Mouse (Mus musculus) E14TG2a.4 (cell line): ENCODE measurements around the gene Bpgm.

Experiments
- H3K27me3 ChIP-seq: 2 replicates; pipeline ENCODE4 v1.6.1; 2014; ENCODE audit warnings: low read length, control low read depth; ENCODE audit not compliant: insufficient read depth
- H3K36me3 ChIP-seq: 2 replicates; pipeline ENCODE4 v1.6.1; 2014; ENCODE audit warnings: low read length, control low read depth; ENCODE audit not compliant: insufficient read depth
- H3K4me1 ChIP-seq: replicated peaks from 2 replicates; pipeline ENCODE4 v1.6.1; 2014; ENCODE audit warnings: low read depth, low read length, control low read depth
- H3K4me3 ChIP-seq: replicated peaks from 2 replicates; pipeline ENCODE4 v1.5.1; 2014; ENCODE audit warnings: mild to moderate bottlenecking, low read length
- H3K9me3 ChIP-seq: 2 replicates; pipeline ENCODE4 v1.6.1; 2014; ENCODE audit warnings: low read length, control low read depth
- CTCF ChIP-seq: conservative IDR thresholded peaks from 2 replicates; pipeline ENCODE4 v1.5.1; 2014; ENCODE audit warnings: low read length
- NANOG ChIP-seq: IDR thresholded peaks from 2 replicates; pipeline ENCODE4 v1.6.1; 2014; ENCODE audit warnings: borderline replicate concordance, low read length, mixed read lengths
- POU5F1 ChIP-seq: IDR thresholded peaks from 2 replicates; pipeline ENCODE4 v1.6.1; 2014; ENCODE audit warnings: low read length, borderline replicate concordance

Gene Bpgm

DNA sequence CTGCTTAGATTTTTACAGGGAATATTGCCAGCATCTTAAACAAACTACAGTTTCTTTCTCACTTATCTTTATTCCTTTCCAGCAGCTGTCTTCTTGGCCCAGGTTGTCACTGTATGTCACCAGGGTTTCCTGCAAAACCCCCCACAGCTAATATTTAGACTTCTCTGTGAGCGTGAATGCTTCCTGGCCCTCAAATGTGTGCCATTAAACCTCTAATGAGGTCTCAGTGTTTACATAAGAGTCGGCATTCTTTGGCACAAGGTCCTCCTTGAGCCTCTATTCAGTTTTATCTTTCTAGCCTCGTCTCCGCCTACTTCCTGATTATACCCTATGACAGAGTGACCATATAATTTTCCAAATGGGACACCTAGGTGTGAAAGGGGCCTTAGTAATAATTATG, 4.7 kb downstream of the Bpgm start:
- Histone ChIP-seq H3K4me3 (no peak overlapping the region), H3K4me1 (peaks cover 14% of the 10 kb centered on the region), H3K27me3 (no peaks in the 10 kb centered on the region), H3K36me3 (no peaks in the 10 kb centered on the region), H3K9me3 (no peaks in the 10 kb centered on the region)
- TF ChIP-seq CTCF (no peak), POU5F1 (no peak), NANOG (no peak)

DNA sequence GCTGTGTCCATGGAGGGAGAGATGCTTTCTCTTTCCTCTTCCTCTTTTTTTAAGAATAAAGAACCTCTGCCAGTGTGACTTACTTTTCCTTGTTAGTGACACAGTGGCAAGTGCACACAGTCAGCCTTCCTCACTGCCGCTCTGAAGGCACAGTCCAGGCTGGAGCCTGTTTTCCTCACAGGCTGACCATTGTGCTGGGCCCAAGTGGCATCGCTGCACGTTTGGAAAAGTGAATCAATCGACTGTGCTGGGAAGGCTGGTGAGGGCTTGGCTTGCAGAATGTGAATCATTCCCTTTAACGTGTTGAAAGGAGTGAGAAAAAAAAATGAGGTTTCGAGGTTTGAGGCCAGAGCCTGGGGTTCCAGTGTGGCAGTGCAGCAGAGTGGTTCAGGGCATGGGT, 5.3 kb downstream of the Bpgm start:
- no peaks in the 10 kb centered on the region for H3K9me3 ChIP-seq
- H3K36me3 ChIP-seq = no peaks in the 10 kb centered on the region

DNA sequence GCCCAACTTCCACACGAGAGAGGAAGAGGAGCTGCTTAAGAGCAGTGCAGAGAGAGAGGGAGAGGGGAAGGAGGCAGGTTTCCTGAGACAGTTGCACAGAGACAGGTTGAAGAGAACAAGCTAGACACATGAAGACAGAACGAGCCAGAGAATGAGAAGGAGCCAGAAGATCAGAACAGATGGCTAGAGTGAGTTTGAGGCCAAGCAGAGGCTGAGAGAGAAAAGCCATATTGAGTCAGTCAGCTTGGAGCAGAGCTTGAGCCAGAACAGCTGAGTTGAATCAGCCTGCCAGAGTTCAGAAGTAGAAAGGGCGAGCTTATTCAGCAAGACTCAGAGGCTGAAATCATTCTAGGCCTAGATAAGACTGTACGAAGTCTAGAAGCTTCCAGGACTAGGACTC, 6.8 kb downstream of the Bpgm start:
- peaks cover 8% of the 10 kb centered on the region for H3K4me1 ChIP-seq
- TF ChIP-seq POU5F1 = no peak
- no peak for TF ChIP-seq CTCF
- TF ChIP-seq NANOG = no peak
- H3K4me3 ChIP-seq = no peak overlapping the region
- H3K9me3 ChIP-seq = no peaks in the 10 kb centered on the region
- peaks cover 8% of the 10 kb centered on the region for H3K36me3 ChIP-seq
- no peaks in the 10 kb centered on the region for H3K27me3 ChIP-seq

More for the DNA sequence above, 5.3 kb downstream of the Bpgm start:
- TF ChIP-seq NANOG (no peak), POU5F1 (no peak), CTCF (no peak)
- H3K27me3 ChIP-seq = no peaks in the 10 kb centered on the region
- peaks cover 14% of the 10 kb centered on the region for H3K4me1 ChIP-seq
- H3K4me3 ChIP-seq = no peak overlapping the region

DNA sequence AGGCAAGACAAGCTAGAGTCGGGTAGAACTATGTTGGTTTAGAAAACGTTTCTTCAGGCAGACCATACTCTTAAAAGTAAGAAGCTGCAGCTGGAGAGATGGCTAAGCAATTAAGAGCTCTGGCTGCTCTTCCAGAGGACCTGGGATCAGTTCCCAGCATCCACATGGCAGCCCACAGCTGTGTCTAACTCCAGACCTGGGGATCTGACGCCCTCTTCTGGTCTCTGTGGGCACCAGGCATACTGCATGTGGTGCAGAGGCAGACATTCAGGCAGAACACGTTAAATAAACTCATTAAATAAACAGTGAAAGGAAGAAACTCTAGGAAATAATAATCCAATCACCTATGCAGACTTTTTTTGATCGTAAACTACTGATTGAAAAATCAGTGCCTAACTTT, 7.4 kb downstream of the Bpgm start:
- TF ChIP-seq POU5F1 (no peak), NANOG (no peak), CTCF (no peak)
- Histone ChIP-seq H3K36me3 (peaks cover 13% of the 10 kb centered on the region), H3K4me3 (no peak overlapping the region), H3K4me1 (peaks cover 8% of the 10 kb centered on the region), H3K27me3 (no peaks in the 10 kb centered on the region), H3K9me3 (no peaks in the 10 kb centered on the region)

DNA sequence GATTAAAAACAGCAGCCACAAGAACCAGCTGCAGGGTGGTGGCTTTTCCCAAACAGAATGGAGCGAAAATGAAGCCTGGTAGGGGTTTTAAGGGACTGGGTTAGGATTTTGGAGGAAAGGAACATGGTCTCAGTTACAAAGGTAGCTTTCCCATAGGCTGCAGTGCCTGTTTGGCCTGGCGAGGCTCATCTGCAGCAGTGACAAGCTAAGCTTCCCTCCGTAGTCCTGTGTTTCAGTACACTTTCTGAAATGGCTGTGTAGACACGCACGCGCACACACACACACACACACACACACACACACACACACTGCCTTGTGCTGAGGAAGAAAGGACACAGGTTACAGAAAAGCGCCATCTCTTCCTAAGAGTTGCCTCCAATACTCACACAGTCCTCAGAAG, 7.8 kb downstream of the Bpgm start:
- Histone ChIP-seq H3K4me1 (peaks cover 8% of the 10 kb centered on the region), H3K36me3 (peaks cover 17% of the 10 kb centered on the region), H3K9me3 (no peaks in the 10 kb centered on the region), H3K4me3 (no peak overlapping the region), H3K27me3 (no peaks in the 10 kb centered on the region)
- no peak for TF ChIP-seq NANOG
- TF ChIP-seq CTCF = no peak
- TF ChIP-seq POU5F1 = no peak

DNA sequence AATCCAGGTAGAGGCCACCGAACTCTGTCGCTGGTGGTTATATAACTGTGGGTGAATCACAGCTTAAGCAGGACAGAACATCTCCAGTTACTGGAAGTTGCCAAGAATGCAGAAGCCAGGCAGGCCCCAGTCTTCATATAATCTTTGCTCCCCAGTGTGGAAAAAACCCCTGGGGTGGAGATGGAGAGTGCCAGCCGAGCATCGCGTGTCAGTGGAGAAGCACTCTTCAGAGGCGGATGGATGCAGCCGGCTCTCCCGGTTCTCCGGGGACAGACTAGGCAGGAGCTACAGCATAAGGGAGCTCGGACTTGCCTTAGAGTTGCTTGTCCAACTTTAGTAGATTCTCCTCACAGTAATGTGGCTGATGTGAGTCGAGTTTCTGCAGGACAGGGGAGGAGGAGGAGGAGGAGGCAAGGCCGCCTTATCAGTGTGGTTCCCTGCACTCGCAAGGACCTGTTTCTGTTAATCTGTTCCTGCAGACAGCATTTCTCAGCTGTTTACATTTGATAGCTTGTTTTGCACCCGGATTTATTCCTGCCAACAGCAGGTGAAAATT, 10.1 kb downstream of the Bpgm start:
- no peak overlapping the region for H3K4me3 ChIP-seq
- H3K36me3 ChIP-seq = peaks cover 23% of the 10 kb centered on the region
- H3K9me3 ChIP-seq = no peaks in the 10 kb centered on the region
- no peak for TF ChIP-seq CTCF
- TF ChIP-seq POU5F1 = no peak
- TF ChIP-seq NANOG = no peak
- no peaks in the 10 kb centered on the region; the same call in 1 of the 2 replicates for H3K4me1 ChIP-seq
- no peaks in the 10 kb centered on the region for H3K27me3 ChIP-seq

DNA sequence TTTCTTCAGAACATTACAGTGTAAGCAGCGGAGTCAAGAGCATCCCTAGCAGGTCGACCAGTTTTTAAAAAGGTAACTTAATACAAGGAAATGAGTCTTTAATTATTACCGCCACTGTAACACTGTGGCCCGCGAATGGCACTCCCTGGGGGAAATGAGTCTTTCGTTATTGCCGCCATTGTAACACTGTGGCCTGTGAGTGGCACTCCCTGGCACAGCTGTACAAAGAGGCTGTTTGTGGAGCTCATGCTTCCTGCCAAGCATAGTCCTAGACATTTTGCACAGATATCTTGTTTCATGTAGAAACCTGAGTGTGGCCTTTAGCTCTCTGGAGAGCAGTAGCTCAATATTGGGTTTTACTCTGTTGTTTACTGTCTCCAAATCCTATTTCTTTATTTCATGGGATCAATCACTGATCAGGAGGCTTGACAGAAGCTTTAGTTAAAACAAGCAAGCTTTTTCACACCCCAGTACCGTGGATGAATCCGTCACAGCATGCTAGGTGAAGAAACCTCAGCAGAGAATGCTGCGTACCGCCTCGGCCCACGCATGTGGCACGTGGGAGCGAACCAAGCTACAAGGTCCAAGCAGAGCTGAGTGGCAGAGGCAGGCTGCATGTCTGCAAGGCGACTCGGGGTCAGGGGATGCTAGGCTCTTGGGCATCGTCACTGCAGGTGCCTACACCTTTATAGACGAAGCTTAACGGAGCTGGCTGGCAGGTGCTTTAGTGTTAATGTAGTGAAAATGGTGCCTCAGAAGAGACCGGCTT, 17.5 kb downstream of the Bpgm start:
- peaks cover 13% of the 10 kb centered on the region for H3K4me1 ChIP-seq
- H3K4me3 ChIP-seq = no peak overlapping the region
- no peaks in the 10 kb centered on the region for H3K9me3 ChIP-seq
- TF ChIP-seq POU5F1 = no peak
- no peak for TF ChIP-seq CTCF
- TF ChIP-seq NANOG = no peak
- H3K27me3 ChIP-seq = no peaks in the 10 kb centered on the region
- peaks cover 8% of the 10 kb centered on the region for H3K36me3 ChIP-seq

DNA sequence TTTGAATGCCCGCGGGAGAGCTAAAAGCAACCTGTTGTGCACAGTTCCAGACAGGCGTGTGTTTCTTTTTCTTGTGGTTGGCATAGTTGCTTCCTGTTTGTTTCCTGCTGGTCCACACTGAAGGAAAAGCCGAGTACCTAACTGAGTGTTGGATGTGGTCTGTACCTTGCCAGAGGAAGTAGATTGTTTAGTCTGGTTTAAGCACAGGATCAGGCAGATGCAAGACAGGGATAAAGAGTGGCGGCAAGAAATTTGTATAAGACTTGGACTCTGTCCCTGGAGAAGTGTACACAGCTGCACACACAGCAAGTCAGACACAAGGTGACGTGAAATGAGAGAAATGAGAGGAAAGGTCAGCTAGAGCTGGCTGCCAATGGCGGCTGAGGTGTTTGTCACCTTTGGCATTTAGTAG, 19.1 kb downstream of the Bpgm start:
- Histone ChIP-seq H3K4me1 (peaks cover 13% of the 10 kb centered on the region), H3K4me3 (no peak overlapping the region), H3K9me3 (no peaks in the 10 kb centered on the region), H3K36me3 (0 out of 2 replicates have a peak, but pooled peaks cover 6% of the 10 kb centered on the region), H3K27me3 (no peaks in the 10 kb centered on the region)
- no peak for TF ChIP-seq CTCF
- TF ChIP-seq POU5F1 = no peak
- no peak for TF ChIP-seq NANOG
